Mouse (Mus musculus) liver, embryonic 14.5 days (tissue): ENCODE results near the gene Chka.

Experiments
- CTCF ChIP-seq: IDR thresholded peaks from 2 replicates; pipeline ENCODE4 v1.5.1; 2016; ENCODE audit warnings: antibody characterized with exemption, low read depth, control low read depth
- EP300 ChIP-seq: IDR thresholded peaks from 2 replicates; pipeline ENCODE4 v1.6.1; 2016; ENCODE audit warnings: antibody characterized with exemption, low read depth

DNA sequence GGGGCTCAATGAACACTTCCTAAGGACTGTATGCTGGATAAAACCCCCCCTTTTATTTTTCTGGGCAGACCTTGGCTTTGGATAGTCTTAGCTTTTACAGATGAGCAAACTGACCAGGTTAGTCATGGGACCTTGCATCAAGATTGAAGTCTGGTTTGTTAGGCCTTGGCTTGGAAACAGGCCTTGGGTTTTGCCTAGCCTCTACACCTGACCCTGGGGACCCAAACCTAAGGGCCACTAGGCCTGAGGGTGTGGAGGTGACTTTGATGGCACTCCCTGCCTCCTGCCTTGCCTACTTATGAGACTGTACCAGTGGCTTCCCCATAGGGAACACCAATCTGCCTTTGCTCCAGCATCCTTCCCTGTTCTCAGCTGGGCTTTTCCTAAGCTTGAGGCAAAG, 68.4 kb downstream of the Chka start:
- no peak for TF ChIP-seq EP300
- TF ChIP-seq CTCF: no peak
